Mouse (Mus musculus): ENCODE data around the gene Dnajb4.

- no peak for TF ChIP-seq CTCF (IDR thresholded peaks at IDR 0.05; ENCODE audit: low read depth)
- no peak for TF ChIP-seq EP300 (optimal IDR thresholded peaks at IDR 0.05)
These were observed 76.5 kb downstream of the Dnajb4 start for GRCm38 (mm10) chr3:152133621-152134020.
